Mouse (Mus musculus) heart, postnatal 0 days (tissue): ENCODE measurements around the gene Triap1. TPM values are rescaled to one million over a fixed set of nuclear protein-coding genes. Genes with fewer than 3 reads are reported as not detected.

ENCODE experiments used
- ATAC-seq: fragments of 200-750 bp; cut with Nextera tagmentation; 2 replicates; pipeline ENCODE4 v1.8.0; 2017; ENCODE audit warnings: low read depth, moderate number of reproducible peaks, moderate library complexity; ENCODE audit not compliant: insufficient read depth
- DNase-seq: peaks from one replicate; pipeline ENCODE4 v3.0.0-alpha.2; 2016; ENCODE audit warnings: low spot score
- H3K27ac ChIP-seq: fragments of 300-500 bp; sonication (generic); 2 replicates; pipeline ENCODE4 v1.5.1; 2014; ENCODE audit warnings: low read depth, mild to moderate bottlenecking
- H3K27me3 ChIP-seq: fragments of 300-500 bp; sonication (generic); 2 replicates; pipeline ENCODE4 v1.6.1; 2014; ENCODE audit warnings: low read length, mixed read lengths; ENCODE audit not compliant: control insufficient read depth, insufficient read depth
- H3K36me3 ChIP-seq: fragments of 300-500 bp; sonication (generic); replicated peaks from 2 replicates; pipeline ENCODE4 v1.6.1; 2014; ENCODE audit warnings: low read length, mixed read lengths; ENCODE audit not compliant: control insufficient read depth, insufficient read depth
- H3K4me1 ChIP-seq: fragments of 300-500 bp; sonication (generic); 2 replicates; pipeline ENCODE4 v1.6.1; 2014; ENCODE audit warnings: antibody characterized with exemption; ENCODE audit not compliant: control insufficient read depth, insufficient read depth
- H3K4me2 ChIP-seq: fragments of 300-500 bp; sonication (generic); 2 replicates; pipeline ENCODE4 v1.6.1; 2014; ENCODE audit warnings: low read depth, mild to moderate bottlenecking, low read length, moderate library complexity
- H3K4me3 ChIP-seq: fragments of 300-500 bp; sonication (generic); 2 replicates; pipeline ENCODE4 v1.5.1; 2014; ENCODE audit warnings: low read depth, low read length
- H3K9ac ChIP-seq: fragments of 300-500 bp; sonication (generic); replicated peaks from 2 replicates; pipeline ENCODE4 v1.6.1; 2014; ENCODE audit warnings: low read depth, low read length, mixed read lengths
- H3K9me3 ChIP-seq: fragments of 300-500 bp; sonication (generic); replicated peaks from 2 replicates; pipeline ENCODE4 v1.6.1; 2016; ENCODE audit warnings: low read length; ENCODE audit not compliant: control insufficient read depth
- CTCF ChIP-seq: IDR thresholded peaks from 2 replicates; pipeline ENCODE4 v1.5.1; 2016; ENCODE audit warnings: antibody characterized with exemption, control low read depth, low read depth
- EP300 ChIP-seq: IDR thresholded peaks from 2 replicates; pipeline ENCODE4 v1.6.1; 2016; ENCODE audit warnings: antibody characterized with exemption, low read depth
- WGBS: fragments of 180-500 bp; shearing (Covaris S2); extraction: QIAGEN DNeasy Blood & Tissue Kit; methylation state at CpG from one replicate; pipeline ENCODE4 v1.1.7; 2014; 5-methylcytosine and 5-hydroxymethylcytosine counted together
- polyA plus RNA-seq: library from polyadenylated mRNA; unstranded; fragments of >200 nt; fragmentation: Nextera tagmentation; extraction: Ambion mirVana; gene quantifications from 2 replicates; pipeline ENCODE4 v1.2.1, GENCODE M21; 2015
- total RNA-seq: library from RNA; depleted of rRNA; stranded (reverse); fragments of >200 nt; gene quantifications from 2 replicates; pipeline ENCODE4 v1.2.3, GENCODE M21; 2014; ENCODE audit warnings: low replicate concordance; rRNA removed

The Triap1 gene
- total RNA-seq: 13.0 and 27.2 TPM in 2 replicates
- 39.2 and 42.3 TPM in 2 replicates for polyA plus RNA-seq

DNA sequence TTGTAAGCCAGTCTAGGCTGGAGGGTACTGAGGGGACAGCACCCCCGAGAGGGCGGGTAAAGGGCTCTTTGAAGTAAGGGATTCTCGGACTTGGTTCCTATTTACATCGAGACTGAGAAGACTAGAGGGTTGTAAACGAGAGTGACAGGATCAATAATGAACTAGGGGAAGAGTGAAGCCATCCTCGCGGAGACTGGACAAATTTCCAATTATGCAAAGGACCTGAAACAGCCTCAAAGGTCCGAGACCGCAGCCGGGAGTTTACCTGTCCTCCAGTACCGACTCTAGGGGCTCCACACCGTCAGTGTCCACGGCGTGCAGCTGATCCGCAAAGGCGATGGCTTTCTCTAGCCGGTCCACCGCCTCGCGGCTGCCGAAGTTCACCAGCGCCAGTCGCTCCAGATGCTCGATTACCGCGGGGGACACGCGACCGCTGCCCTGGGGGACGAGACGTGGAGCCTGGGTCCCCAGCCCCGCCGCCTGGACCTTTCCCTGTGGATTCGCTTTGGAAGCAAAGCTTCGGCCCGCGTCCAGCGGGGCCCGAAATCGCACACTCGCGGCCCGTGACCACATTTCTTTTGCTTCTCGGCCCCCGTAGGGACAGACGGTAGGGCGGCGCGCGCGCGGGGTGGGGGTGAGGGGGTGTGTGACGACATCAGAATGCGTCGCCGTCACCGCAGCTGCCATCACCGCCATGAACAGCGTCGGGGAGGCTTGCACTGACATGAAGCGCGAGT, at the start of gene Triap1, which contains the start of gene Gatc:
Gene Triap1, plus strand, starts transcription at position 649 of the 737 bp plus-strand sequence.
Gene Gatc, minus strand, starts transcription at position 602 of the 737 bp plus-strand sequence.
- ATAC-seq (peak; percentile 94), DNase-seq (peak; percentile 91)
- peak within 1 kb of the TSS; percentile 59 for H3K27ac ChIP-seq
- no peak for TF ChIP-seq CTCF
- peak; percentile 51; the same call in 1 of the 2 replicates for TF ChIP-seq EP300
- peaks cover 39% of the 10 kb centered on the region for H3K36me3 ChIP-seq
- peak within 1 kb of the TSS; percentile 80 for H3K9ac ChIP-seq
- H3K27me3 ChIP-seq: no peaks in the 10 kb centered on the region
- H3K4me2 ChIP-seq: peak within 1 kb of the TSS; percentile 87
- no peaks in the 10 kb centered on the region for H3K9me3 ChIP-seq
- WGBS: 1% methylated on average over 62 of the region's 62 CpGs
- peak within 1 kb of the TSS; percentile 70 for H3K4me3 ChIP-seq
- H3K4me1 ChIP-seq: peaks cover 11% of the 10 kb centered on the region; the same call in 1 of the 2 replicates

DNA sequence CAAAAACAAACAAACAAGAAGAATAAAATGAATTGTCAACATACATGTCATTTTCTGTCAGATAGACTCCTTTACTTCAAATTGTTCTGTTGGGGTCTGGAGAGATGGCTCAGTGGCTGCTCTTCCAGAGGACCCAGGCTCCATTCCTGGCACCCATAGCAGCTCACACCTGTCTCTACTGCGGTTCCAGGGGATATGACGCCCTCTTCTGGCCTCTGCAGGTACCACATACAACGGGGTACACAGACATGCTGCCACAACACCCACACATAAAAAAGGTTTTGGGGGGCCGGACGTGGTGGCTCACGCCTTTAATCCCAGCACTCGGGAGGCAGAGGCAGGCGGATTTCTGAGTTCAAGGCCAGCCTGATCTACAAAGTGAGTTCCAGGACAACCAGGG, 46.9 kb upstream of the Triap1 start:
- H3K4me2 ChIP-seq: no peak overlapping the region
- no peak for ATAC-seq
- H3K27ac ChIP-seq: no peak overlapping the region
- 0 out of 2 replicates have a peak, but pooled peaks cover 2% of the 10 kb centered on the region for H3K4me1 ChIP-seq
- no peak for DNase-seq
- no peaks in the 10 kb centered on the region for H3K27me3 ChIP-seq
- 88% methylated on average over 8 of the region's 8 CpGs for WGBS
- peaks cover 77% of the 10 kb centered on the region for H3K36me3 ChIP-seq
- H3K4me3 ChIP-seq: no peak overlapping the region
- no peaks in the 10 kb centered on the region for H3K9me3 ChIP-seq
- H3K9ac ChIP-seq: no peak overlapping the region
- TF ChIP-seq CTCF: no peak
- no peak for TF ChIP-seq EP300

DNA sequence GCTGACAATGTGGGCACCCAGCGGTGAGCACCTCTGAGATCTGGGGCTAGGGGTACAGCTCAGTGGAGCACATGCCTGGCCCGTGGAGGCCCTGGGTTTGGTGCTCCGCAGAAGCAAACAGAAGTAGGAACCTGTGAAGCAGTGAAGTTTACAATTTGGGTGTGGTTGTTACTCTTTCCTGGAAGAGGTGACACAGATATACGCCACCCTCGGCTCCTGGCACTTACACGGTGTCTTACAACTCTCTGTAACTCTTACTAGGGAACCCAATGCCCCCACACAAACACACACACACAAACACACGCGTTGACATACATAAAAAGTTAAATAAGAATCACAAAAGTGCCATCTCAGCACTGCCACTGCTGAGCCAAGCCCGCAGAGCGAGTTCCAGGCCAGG, 44.7 kb upstream of the Triap1 start:
- Histone ChIP-seq H3K9ac (no peak overlapping the region), H3K4me2 (no peak overlapping the region), H3K27ac (no peak overlapping the region), H3K4me3 (no peak overlapping the region), H3K9me3 (no peaks in the 10 kb centered on the region), H3K27me3 (no peaks in the 10 kb centered on the region), H3K4me1 (0 out of 2 replicates have a peak, but pooled peaks cover 4% of the 10 kb centered on the region), H3K36me3 (peaks cover 58% of the 10 kb centered on the region)
- DNase-seq: no peak
- WGBS: 77% methylated on average over 10 of the region's 10 CpGs
- no peak for ATAC-seq
- TF ChIP-seq CTCF (no peak), EP300 (no peak)

DNA sequence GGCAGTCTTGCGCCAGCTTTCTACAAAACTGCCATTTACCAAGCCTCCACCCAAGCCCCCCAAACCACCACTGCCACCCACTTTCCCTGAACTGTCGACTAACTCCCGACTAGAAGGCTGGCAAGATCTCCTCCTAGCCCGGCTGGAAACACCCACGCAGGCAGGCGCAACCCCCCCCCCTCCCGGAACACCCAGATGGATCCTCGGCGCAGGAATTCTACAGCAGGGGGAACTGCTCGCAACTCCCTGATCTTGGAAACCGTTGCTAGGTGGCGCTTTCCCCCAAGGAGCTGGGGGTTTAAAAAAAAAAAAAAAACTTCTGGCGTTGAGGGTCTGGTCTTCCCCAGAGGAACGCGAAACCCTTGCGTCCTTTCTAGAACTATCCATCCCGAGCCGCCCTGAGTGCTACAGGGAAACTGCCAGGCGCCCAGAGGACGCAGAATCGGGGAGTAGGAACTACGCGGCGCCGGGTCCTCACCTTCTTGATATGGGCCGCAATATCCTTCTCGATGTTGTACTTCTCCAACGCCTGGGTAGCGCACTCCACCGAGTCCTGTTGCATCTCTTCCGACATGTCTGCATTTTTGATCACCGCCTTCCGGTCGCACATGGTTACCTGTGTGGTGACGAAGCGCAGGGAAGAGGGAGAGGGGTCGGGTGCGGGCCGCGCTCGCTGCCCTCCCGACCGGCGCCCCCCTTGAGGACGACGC, 40.8 kb upstream of the Triap1 start:
- DNase-seq (peak; percentile 79), ATAC-seq (peak; percentile 8)
- H3K4me1 ChIP-seq: 0 out of 2 replicates have a peak, but pooled peaks cover 8% of the 10 kb centered on the region
- peak overlapping the region; percentile 86 for H3K4me3 ChIP-seq
- TF ChIP-seq EP300 (no peak), CTCF (peak; percentile 44; the same call in 1 of the 2 replicates)
- peak overlapping the region; percentile 71 for H3K9ac ChIP-seq
- peak overlapping the region; percentile 77 for H3K4me2 ChIP-seq
- peaks cover 34% of the 10 kb centered on the region for H3K36me3 ChIP-seq
- H3K27ac ChIP-seq: peak overlapping the region; percentile 82
- no peaks in the 10 kb centered on the region for H3K9me3 ChIP-seq
- no peaks in the 10 kb centered on the region for H3K27me3 ChIP-seq
- WGBS: under 1% methylated on average over 45 of the region's 46 CpGs

DNA sequence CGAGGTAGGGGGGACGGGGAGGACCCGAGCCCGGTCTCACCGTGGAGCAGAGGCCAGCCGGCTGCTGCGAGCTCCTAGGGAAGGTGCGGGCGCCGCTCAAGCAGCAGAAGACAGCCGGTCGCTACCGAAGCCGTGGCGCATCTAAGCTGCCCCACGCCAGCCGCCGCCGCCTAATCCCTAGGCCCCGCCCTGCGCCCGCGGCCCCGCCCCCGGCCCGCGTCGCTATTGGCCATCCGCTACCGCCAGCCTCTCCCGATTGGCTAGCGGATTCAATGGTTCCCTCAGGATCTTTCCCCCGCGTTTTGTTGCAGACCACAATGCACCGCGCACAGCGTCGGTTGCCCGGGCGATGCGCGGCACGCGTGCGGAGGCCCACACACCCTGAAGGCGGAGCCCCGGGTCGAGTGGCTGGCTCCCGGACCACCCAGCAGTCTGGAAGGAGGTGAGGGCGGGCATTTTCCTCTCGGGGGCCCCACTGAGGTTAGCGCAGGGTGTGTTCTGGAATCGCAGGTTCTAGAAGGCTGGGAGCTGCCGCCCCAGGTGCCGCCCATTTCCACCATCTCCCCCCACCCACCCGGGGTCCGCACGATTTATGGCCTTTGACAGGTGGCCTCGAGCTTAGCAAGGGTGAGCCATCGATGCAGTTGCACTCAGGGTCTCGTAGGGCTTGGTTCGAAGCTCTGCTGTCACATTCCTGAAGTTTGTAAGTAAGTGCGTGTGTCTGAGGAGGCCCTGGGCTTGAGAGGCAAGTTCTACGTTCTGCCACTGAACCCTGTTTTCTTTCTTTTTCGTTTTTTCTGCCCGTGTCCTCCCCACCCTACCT, 40.0 kb upstream of the Triap1 start, which contains the start of gene Dynll1:
Gene Dynll1, minus strand, starts transcription at position 208 of the 823 bp plus-strand sequence.
- Histone ChIP-seq H3K36me3 (peaks cover 26% of the 10 kb centered on the region), H3K9ac (peak within 1 kb of the TSS; percentile 71), H3K27ac (peak within 1 kb of the TSS; percentile 82), H3K4me1 (0 out of 2 replicates have a peak, but pooled peaks cover 8% of the 10 kb centered on the region), H3K4me2 (peak within 1 kb of the TSS; percentile 83), H3K4me3 (peak within 1 kb of the TSS; percentile 86), H3K27me3 (no peaks in the 10 kb centered on the region), H3K9me3 (no peaks in the 10 kb centered on the region)
- WGBS: under 1% methylated on average over 65 of the region's 66 CpGs
- TF ChIP-seq CTCF (peak; percentile 17), EP300 (peak; percentile 98)
- peak; percentile 96 for ATAC-seq
- peak; percentile 95 for DNase-seq
